In genomic region chr3:58434414-58434813, GRCm38 (mm10) we compare ENCODE assay signal across 26 mouse cellular contexts. TPM values are rescaled to one million over a fixed set of nuclear protein-coding genes. Genes with fewer than 3 reads are reported as not detected.
DNase-seq lines count a peak whose midpoint lies in the region; ATAC-seq and TF ChIP-seq lines count a peak whose summit lies in the region.
"Had no signal": no experiment of that assay in that cellular context is flagged by ENCODE, and none has a peak within 500 bp of the region (broad histone marks: within the 10 kb centered on the region; RNA-seq: fewer than 3 reads in every experiment).

No protein-coding gene starts in this region.

- no peaks in the 10 kb centered on the region for H3K36me3 ChIP-seq in liver, embryonic 14.5 days (replicated peaks; ENCODE audit: control insufficient read depth, insufficient read depth, low read depth)
- H3K36me3 ChIP-seq in liver, embryonic 15.5 days (replicated peaks) = peaks cover 5% of the 10 kb centered on the region
- H3K36me3 ChIP-seq: heart, embryonic 15.5 days had no signal

- H3K27me3 ChIP-seq in liver, embryonic 14.5 days (ENCODE audit: control insufficient read depth, insufficient read depth, low read length) = no peaks in the 10 kb centered on the region
- H3K27me3 ChIP-seq in liver, embryonic 15.5 days = no peaks in the 10 kb centered on the region
- H3K27me3 ChIP-seq: forebrain, embryonic 13.5 days; heart, embryonic 12.5 days; heart, embryonic 15.5 days; hindbrain, embryonic 13.5 days had no signal

- no peak overlapping the region for H3K27ac ChIP-seq in liver, embryonic 14.5 days
- no peak overlapping the region for H3K27ac ChIP-seq in liver, embryonic 15.5 days (replicated peaks)
- H3K27ac ChIP-seq: forebrain, embryonic 10.5 days; forebrain, embryonic 13.5 days; heart, embryonic 15.5 days; hindbrain, embryonic 10.5 days; hindbrain, embryonic 13.5 days had no signal

- peak; percentile 30 for DNase-seq in heart, adult 11 months
- no peak for DNase-seq in heart, adult 8-10 months (ENCODE audit: low spot score)
- no peak for DNase-seq in liver, embryonic 14.5 days (ENCODE audit: low read depth in 3 of 3, low spot score in 3 of 3)
- no peak for DNase-seq in liver
- DNase-seq in embryo, embryonic 11 days = no peak
- no peak for DNase-seq in layer of hippocampus, adult 8-10 months (ENCODE audit: low spot score in 2 of 2)
- DNase-seq: adrenal gland, adult 2 months; adrenal gland, postnatal 14 days; B cell, adult 2 months; cerebellum, adult 11 months; cerebellum, adult 2 months; cerebellum, adult 9-11 months; cerebellum, postnatal 25 days; gastrocnemius, postnatal 10 days; gastrocnemius, postnatal 36 days; heart, postnatal 10 days; heart, postnatal 36 days had no signal

- no peak overlapping the region for H3K9ac ChIP-seq in liver, embryonic 14.5 days (replicated peaks)
- H3K9ac ChIP-seq in liver, embryonic 15.5 days = no peak overlapping the region
- H3K9ac ChIP-seq: forebrain, embryonic 13.5 days; heart, embryonic 12.5 days; heart, embryonic 15.5 days; hindbrain, embryonic 13.5 days had no signal

- H3K4me1 ChIP-seq in liver, embryonic 14.5 days (replicated peaks; ENCODE audit: control insufficient read depth in 2 of 2, insufficient read depth in 2 of 2, low read length in 1 of 2) = peaks cover 2 to 5% of the 10 kb centered on the region in 2 experiments; a peak in 2 of 4 replicates
- H3K4me1 ChIP-seq in liver, embryonic 15.5 days (replicated peaks) = peaks cover 3% of the 10 kb centered on the region
- H3K4me1 ChIP-seq: forebrain, embryonic 10.5 days; forebrain, embryonic 13.5 days; heart, embryonic 15.5 days; hindbrain, embryonic 10.5 days; hindbrain, embryonic 13.5 days had no signal

- peak; percentile 70 for ATAC-seq in liver, embryonic 14.5 days (ENCODE audit: insufficient read depth)
- ATAC-seq in liver, embryonic 15.5 days (ENCODE audit: insufficient read depth) = peak; percentile 54; the same call in 1 of the 2 replicates
- ATAC-seq: forebrain, embryonic 13.5 days; forebrain, embryonic 16.5 days; hindbrain, embryonic 16.5 days had no signal

- no peak for TF ChIP-seq CTCF in liver, embryonic 14.5 days (IDR thresholded peaks at IDR 0.05; ENCODE audit: low read depth)

- H3K4me2 ChIP-seq in liver, embryonic 14.5 days (ENCODE audit: low read depth) = no peak overlapping the region
- H3K4me2 ChIP-seq in liver, embryonic 15.5 days = no peak overlapping the region
- H3K4me2 ChIP-seq: forebrain, embryonic 13.5 days; heart, embryonic 12.5 days; heart, embryonic 15.5 days; hindbrain, embryonic 13.5 days had no signal

- H3K9me3 ChIP-seq in liver, embryonic 14.5 days (ENCODE audit: control insufficient read depth, low read length) = no peaks in the 10 kb centered on the region
- H3K9me3 ChIP-seq in liver, embryonic 15.5 days (replicated peaks) = no peaks in the 10 kb centered on the region
- H3K9me3 ChIP-seq: forebrain, embryonic 10.5 days; forebrain, embryonic 13.5 days; heart, embryonic 12.5 days; heart, embryonic 15.5 days; hindbrain, embryonic 10.5 days; hindbrain, embryonic 13.5 days had no signal

- 46% methylated on average over 2 of the region's 2 CpGs for WGBS in liver, embryonic 14.5 days (ENCODE audit: insufficient replicate concordance)
- 45% methylated on average over 2 of the region's 2 CpGs for WGBS in liver, embryonic 15.5 days (ENCODE audit: insufficient replicate concordance)

- no peak for TF ChIP-seq EP300 in liver, embryonic 14.5 days (IDR thresholded peaks at IDR 0.05; ENCODE audit: low read depth)

- no peak overlapping the region for H3K4me3 ChIP-seq in liver, embryonic 14.5 days (ENCODE audit: insufficient read depth in 1 of 2, low read depth in 2 of 2, low read length in 2 of 2)
- no peak overlapping the region for H3K4me3 ChIP-seq in liver, embryonic 15.5 days (replicated peaks)
- H3K4me3 ChIP-seq: forebrain, embryonic 10.5 days; forebrain, embryonic 13.5 days; heart, embryonic 12.5 days; heart, embryonic 15.5 days; hindbrain, embryonic 10.5 days; hindbrain, embryonic 13.5 days had no signal

RNA-seq across cellular contexts. Expression of gene Tsc22d2, which starts 19.9 kb away (rescaled TPM):
- 10 to 100 TPM; 18.5 to 26.6 (median 22.1) TPM for total RNA-seq in heart, adult 8-10 months (2022)
- polyA plus RNA-seq in liver, embryonic 14.5 days (2012; rRNA removed) = 4.3 TPM in 2 replicates
- polyA plus RNA-seq in liver, embryonic 14.5 days (2014; fragmentation: Nextera tagmentation; extraction: Ambion mirVana) = 4.1 and 4.3 TPM in 2 replicates
- polyA plus RNA-seq in liver, embryonic 15.5 days (2015; fragmentation: Nextera tagmentation; extraction: Ambion mirVana) = 3.8 and 5.0 TPM in 2 replicates
- total RNA-seq in layer of hippocampus, adult 8-10 months (2022) = 10 to 100 TPM; 38.3 to 39.8 (median 39.0) TPM
